Mouse (Mus musculus) left cerebral cortex, postnatal 25 days (tissue): ENCODE measurements at regions not wholly inside any gene's neighbourhood (a gene's known extent, or its start where the extent isn't known, plus 50 kb on each side); places are given as distances from the start of the nearest gene placed in this dataset.

Experiments used
- DNase-seq, 2 experiments: peaks; one replicate each; pipeline ENCODE4 v3.0.0; 2022; ENCODE audit warnings: low spot score in 2 of 2, mixed read lengths in 1 of 2
- intact Hi-C: fragments of 180-260 bp; cut with DNase I; formaldehyde crosslinking; loops from one replicate; pipeline ENCODE4 v1.15.1; 2025

- intact Hi-C loops, result no loop called here
- no peak for DNase-seq
Observed at GRCm38 (mm10) chr1:105206216-105206615, 150.3 kb downstream of the Rnf152 start.

DNA sequence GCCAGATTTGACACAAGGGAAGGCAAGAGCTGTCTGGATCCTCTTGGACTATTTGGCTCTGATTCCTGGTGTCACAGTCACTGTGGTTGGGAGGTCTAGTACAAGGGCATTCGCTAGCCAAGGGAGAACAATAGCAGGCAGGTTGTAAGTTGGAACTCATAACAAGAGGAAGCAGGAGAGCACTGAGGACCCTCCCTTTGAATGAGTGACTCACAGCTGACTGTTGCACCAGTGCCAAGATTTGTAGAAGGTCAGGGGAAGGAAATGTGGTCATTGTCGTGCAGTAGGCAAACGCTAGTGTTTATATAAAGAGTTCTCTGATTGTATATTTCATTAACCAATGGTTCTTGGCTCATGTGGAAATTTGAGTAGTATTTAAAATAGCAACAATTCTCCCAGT is 157.2 kb downstream of the Rnf152 start:
- DNase-seq, result no peak
- intact Hi-C loops, result no loop called here

- no peak for DNase-seq
Observed at GRCm38 (mm10) chr1:105191126-105191525, 165.4 kb downstream of the Rnf152 start.

DNA sequence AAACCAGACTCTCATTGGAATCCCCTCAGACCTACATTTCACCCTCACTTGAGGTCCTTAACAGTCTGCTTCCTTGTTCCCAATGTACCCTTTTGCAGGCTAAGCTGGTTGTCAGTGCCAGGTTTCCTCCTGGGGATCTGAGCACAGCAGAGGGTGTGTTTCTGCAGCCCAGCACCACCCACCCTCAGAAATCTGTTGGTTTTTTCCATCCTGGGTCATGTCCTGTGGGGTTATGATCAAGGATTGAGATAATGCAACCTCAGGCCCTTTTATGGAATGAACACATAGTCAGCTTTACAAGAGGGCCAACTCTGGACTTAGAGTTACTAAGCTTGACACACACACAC is 167.6 kb downstream of the Rnf152 start:
- DNase-seq, result no peak
- intact Hi-C loops, result no loop called here

More at GRCm38 (mm10) chr1:105191126-105191525, 165.4 kb downstream of the Rnf152 start:
- intact Hi-C loops, result no loop called here

DNA sequence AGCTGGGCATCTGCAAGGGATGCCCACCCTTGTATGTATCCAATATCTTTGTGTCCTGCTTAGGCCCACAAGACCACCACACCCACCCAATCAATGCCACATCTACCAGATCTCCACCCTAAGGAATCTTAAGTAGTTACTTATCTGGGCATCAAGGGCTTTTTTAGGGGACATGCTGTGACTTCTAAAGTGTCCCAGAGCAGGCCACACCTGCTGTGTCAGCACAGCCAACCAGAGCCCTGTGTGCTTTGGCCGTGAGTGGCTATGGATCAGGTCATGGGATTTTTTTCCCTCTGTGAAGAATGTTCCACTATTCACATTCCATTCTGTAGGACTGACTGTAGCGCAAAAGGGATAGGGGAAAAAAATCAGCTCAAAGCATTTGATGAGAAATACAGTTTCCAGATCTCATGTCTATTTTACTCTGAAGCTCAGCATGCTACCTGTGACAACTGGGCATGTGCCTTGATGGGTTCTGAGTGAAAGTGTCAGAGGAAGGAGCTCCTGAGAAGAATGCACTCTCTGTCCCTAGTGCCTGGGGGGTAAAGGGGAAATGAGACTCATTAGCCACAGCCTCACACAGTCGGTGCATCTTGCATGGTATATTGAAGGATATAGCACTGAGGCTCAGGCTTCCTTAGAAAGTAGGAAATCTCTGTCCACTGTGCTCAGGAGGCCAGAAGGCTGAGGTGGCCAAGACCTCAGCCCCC is 168.1 kb downstream of the Rnf152 start:
- DNase-seq, result no peak
- intact Hi-C loops, result no loop called here

DNA sequence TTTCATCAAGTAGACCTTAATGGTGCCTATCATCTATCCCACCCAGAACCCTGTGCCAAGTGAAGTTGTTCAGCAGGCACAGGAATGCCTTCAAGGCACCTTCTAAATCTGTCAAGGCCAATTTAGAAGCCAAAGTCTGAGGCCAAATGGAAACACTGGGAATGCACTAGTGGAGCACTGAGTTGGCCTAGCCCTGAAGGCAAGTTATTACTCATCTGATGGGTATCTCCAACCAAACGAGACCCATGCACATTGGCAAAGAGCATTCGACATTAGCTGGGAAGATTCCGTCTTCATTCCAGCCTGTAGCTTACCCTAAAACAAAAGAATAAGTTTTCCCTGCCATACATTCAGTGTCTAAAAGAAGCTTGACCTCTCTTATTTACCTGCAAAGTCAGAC is 172.0 kb downstream of the Rnf152 start:
- intact Hi-C loops, result no loop called here
- DNase-seq, result no peak

GRCm38 (mm10) chr1:105179371-105179823 is 177.1 kb downstream of the Rnf152 start:
- intact Hi-C loops, result no loop called here
- DNase-seq, result peak in 1 of 2 experiments; percentile 8

- no peak for DNase-seq
- intact Hi-C loops, result no loop called here
Observed at GRCm38 (mm10) chr1:105178773-105179172, 177.7 kb downstream of the Rnf152 start.

- DNase-seq, result no peak
- intact Hi-C loops, result no loop called here
Observed at GRCm38 (mm10) chr1:105177938-105178337, 178.6 kb downstream of the Rnf152 start.

GRCm38 (mm10) chr1:105177015-105177762 is 179.3 kb downstream of the Rnf152 start:
- no peak for DNase-seq
- intact Hi-C loops, result no loop called here

DNA sequence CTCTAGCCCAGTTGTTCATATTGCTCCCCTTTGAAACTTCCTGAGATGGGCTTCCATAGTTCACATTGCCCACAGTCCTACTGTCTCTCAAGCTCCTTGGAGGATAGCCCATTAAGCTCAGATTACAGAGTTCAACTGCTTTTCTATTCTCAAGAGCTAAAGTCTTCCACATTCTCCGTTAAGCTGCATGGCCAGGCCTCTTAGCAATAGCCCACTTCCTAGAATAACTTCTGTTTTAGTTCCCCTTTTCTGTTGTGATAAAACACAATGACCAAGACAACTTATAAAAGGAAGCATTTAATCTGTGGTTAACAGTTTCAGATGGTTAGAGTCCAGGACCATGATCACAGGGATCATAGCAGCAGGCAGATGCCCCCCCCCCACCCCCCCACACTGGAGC is 185.5 kb downstream of the Rnf152 start:
- intact Hi-C loops, result no loop called here
- DNase-seq, result no peak

DNA sequence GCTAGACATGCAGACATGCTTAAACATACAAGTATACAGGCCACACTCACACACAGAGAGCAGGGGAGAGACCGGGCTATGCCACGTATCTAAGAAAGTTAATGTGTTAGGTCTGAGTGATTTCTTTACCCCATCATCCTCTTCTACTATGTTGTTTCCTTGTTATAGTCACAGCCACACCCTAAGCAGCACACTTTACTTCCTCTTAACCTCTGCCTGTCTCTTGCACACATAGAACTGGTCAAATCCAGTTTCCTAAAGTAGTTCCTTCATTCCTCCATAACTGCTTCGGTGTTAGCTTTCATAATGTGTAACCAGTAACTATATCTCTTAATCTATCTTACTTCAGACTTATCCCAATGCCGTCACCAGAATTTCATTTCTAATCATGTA is 186.4 kb downstream of the Rnf152 start:
- intact Hi-C loops, result no loop called here
- no peak for DNase-seq

DNA sequence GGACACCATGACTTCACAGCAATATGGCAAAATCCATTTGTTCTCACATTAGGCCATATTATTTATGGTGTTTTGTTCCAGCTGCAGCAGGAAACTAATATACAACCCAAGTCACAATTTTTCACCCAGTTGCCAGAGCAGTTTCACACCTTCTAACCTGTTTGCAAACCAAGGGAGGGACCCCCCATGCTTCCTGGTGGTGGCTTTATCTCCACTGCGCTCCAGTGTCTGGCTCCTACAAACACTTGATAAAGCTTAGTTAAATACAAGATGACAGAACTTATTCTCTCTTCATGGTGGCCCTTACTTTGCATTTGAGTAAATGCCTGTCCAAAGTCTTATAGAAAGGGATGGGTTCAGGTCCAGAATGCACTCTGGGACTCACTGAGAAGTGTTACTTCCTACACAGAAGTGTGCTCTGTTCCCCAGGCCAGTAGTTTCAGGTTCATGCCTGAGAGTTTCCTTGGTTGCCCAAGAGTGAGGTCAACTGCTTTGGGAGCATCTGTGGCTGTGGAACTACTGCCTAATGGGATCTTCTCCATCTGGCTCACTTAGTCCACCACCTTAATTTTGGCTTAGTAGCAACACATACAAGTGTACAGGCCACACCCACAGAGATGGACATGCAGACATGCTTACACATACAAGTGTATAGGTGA is 186.9 kb downstream of the Rnf152 start:
- DNase-seq, result no peak
- intact Hi-C loops, result no loop called here

GRCm38 (mm10) chr1:105168808-105169207 is 187.7 kb downstream of the Rnf152 start:
- no peak for DNase-seq
- intact Hi-C loops, result no loop called here

- intact Hi-C loops, result no loop called here
- DNase-seq, result no peak
Observed at GRCm38 (mm10) chr1:105157459-105158124, 198.9 kb downstream of the Rnf152 start.

DNA sequence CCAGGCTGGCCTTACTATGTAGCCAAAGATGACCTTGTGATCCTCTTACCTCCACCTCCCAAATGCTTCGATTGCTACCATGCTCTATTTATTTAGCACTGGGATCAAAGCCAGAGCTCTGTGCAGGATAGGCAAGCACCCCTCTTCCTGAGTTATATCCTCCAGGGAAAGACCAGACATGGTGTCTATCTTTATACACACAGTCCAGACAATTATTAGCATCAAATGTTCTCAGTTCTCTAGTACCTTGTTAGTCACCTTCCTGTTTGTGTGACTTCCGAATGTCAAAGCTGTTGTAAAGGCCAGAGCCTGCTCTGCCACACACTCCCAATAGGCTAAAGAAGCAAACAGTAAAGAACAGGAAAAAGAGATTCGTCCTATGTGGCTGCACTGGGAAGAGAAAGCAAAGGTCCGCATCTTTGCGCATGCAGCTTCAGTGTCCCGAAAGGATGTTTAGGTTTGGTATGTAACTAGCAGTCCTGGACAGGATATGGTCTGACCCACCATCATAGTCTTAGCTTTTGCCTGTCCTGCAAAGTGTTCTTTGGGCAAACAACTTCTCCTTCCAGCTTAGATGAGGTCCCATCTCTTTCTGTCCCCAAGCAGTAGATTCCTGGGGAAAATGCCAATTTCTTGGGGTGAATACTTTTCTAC is 204.2 kb downstream of the Rnf152 start:
- DNase-seq, result no peak
- intact Hi-C loops, result no loop called here

DNA sequence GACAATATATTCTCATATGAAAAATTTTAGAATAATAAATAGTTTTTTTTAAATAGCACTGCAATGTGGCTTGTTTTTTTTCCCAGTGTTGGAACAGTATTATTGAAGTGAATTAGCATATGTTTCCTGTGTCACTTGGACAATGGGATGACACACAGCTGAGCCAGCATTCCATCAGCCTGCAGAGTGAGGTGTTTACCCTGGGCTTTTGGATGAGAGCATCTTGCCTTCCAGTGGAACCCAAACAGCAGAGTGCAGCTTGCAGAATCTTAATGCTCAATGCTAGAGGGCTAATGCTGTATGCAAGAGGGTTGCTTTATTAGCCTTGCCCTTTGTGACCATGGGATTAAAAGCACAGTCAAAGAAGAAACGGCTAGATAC is 205.1 kb downstream of the Rnf152 start:
- intact Hi-C loops, result no loop called here
- DNase-seq, result no peak

DNA sequence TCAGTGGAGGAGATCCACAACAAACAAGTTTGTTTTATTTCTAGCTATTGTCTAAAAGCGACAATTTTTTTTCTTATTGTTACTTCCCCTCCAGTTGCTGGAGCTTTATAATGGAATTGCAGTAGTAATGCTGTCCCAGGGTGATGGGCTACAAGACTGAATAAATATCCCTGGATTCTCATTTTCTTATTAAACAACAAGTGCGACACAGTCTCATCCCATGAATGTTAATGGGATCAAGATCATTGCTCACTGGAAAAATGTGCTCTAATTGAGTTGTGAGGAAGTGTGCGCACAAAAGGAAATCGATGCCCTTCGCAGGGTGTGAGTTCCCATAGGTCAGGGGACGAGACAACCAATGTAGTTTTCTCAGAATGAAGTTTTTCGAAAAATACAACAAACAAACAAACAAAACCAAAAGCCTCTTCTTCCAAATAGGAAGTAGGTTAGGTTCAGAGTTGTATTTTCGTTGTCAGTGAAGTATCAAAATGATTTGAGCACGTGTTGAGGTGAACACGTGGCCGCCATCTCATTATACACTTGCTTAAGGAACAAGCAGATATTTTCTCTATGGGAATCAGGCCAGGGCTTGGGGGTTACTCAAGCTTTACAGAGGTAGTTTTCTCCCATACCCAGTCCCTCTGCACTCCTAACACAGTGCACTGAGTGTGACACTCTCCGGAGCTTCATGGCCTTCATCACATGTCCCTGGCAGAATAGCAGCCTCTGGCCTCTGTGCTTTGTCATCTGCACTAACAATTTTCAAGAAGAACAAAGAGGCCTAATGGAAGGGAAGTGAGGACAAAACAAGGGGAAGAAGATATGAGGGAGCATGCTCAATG is 205.7 kb downstream of the Rnf152 start:
- intact Hi-C loops, result no loop called here
- no peak for DNase-seq

GRCm38 (mm10) chr1:105148792-105149191 is 207.7 kb downstream of the Rnf152 start:
- intact Hi-C loops, result no loop called here
- peak in 1 of 2 experiments; percentile 3 for DNase-seq
